Mouse (Mus musculus) gastrocnemius, adult 8-10 months (tissue): ENCODE results near the gene Aunip. TPM values are rescaled to one million over a fixed set of nuclear protein-coding genes. Genes with fewer than 3 reads are reported as not detected.
A peak's percentile ranks its signal among the peaks of the same experiment; 100 is the strongest.
"Not testable (repeated sequence)": the region's sequence is repeated elsewhere in the genome, so short reads cannot be mapped to it uniquely, and the experiment has no call there.

Experiments used
- DNase-seq, 2 experiments: peaks; one replicate each; pipeline ENCODE4 v3.0.0; 2022; ENCODE audit warnings: low spot score in 2 of 2
- total RNA-seq, 4 experiments: library from RNA; stranded (reverse); gene quantifications; 2 replicates each; pipeline ENCODE4 v1.2.4; 2022

The Aunip gene
- total RNA-seq, 4 experiments from 2014 or later: not detected

GRCm38 (mm10) chr4:134485151-134485900 lies 25.5 kb upstream of the Aunip start:
- no peak for DNase-seq

- DNase-seq: no peak
Observed at GRCm38 (mm10) chr4:134488211-134488610, 22.6 kb upstream of the Aunip start.

- DNase-seq: no peak
Observed at GRCm38 (mm10) chr4:134489986-134490665, 20.7 kb upstream of the Aunip start.

- no peak for DNase-seq
Observed at GRCm38 (mm10) chr4:134491716-134492115, 19.1 kb upstream of the Aunip start.

GRCm38 (mm10) chr4:134494161-134494560 lies 16.6 kb upstream of the Aunip start:
- DNase-seq: not testable (repeated sequence)

- DNase-seq: no peak
Observed at GRCm38 (mm10) chr4:134494780-134495545, 15.8 kb upstream of the Aunip start.

- DNase-seq: no peak
Observed at GRCm38 (mm10) chr4:134495546-134495923, 15.3 kb upstream of the Aunip start.

GRCm38 (mm10) chr4:134496595-134497210 lies 14.1 kb upstream of the Aunip start, which contains the start of gene Paqr7:
TSS of gene Paqr7 (plus strand) at chr4:134496697.
- DNase-seq: peak; percentile 52 to 68

GRCm38 (mm10) chr4:134497223-134497622 lies 13.6 kb upstream of the Aunip start:
- DNase-seq: no peak

- no peak for DNase-seq
Observed at GRCm38 (mm10) chr4:134497986-134498731, 12.6 kb upstream of the Aunip start.

GRCm38 (mm10) chr4:134498983-134499382 lies 11.8 kb upstream of the Aunip start:
- DNase-seq: not testable (repeated sequence)

- DNase-seq: no peak
Observed at GRCm38 (mm10) chr4:134501095-134501494, 9.7 kb upstream of the Aunip start.

GRCm38 (mm10) chr4:134503686-134504357 lies 7.0 kb upstream of the Aunip start:
- no peak for DNase-seq

- DNase-seq: no peak
Observed at GRCm38 (mm10) chr4:134505303-134505789, 5.5 kb upstream of the Aunip start.

- no peak for DNase-seq
Observed at GRCm38 (mm10) chr4:134505966-134506594, 4.7 kb upstream of the Aunip start.

- DNase-seq: no peak
Observed at GRCm38 (mm10) chr4:134506713-134507112, 4.1 kb upstream of the Aunip start.

GRCm38 (mm10) chr4:134510396-134510795 lies 403 bp upstream of the Aunip start:
- DNase-seq: no peak

GRCm38 (mm10) chr4:134511730-134512129 lies 931 bp downstream of the Aunip start:
- DNase-seq: no peak

GRCm38 (mm10) chr4:134512798-134513197 lies 2.0 kb downstream of the Aunip start:
- DNase-seq: peak; percentile 40 to 43
